Mouse (Mus musculus): ENCODE measurements around the gene Rhoh. TPM values are rescaled to one million over a fixed set of nuclear protein-coding genes. Genes with fewer than 3 reads are reported as not detected.

Gene Rhoh
- polyA plus RNA-seq, 1 experiment from 2014 or later = 0.31 TPM

GRCm38 (mm10) chr5:65882476-65883205, 21.6 kb downstream of the Rhoh start:
- H3K9ac ChIP-seq (replicated peaks) = no peak overlapping the region
- no peaks in the 10 kb centered on the region for H3K36me3 ChIP-seq
- no peaks in the 10 kb centered on the region for H3K4me1 ChIP-seq
- H3K4me2 ChIP-seq (replicated peaks) = no peak overlapping the region
- no peak for ATAC-seq (ENCODE audit: low FRiP score, low read depth)
- WGBS = 87% methylated on average over 10 of the region's 10 CpGs
- no peak overlapping the region for H3K4me3 ChIP-seq
- no peaks in the 10 kb centered on the region for H3K9me3 ChIP-seq
- H3K27me3 ChIP-seq = no peaks in the 10 kb centered on the region
- no peak overlapping the region for H3K27ac ChIP-seq (replicated peaks)

GRCm38 (mm10) chr5:65883355-65883754, 22.3 kb downstream of the Rhoh start:
- H3K9me3 ChIP-seq = no peaks in the 10 kb centered on the region
- no peak overlapping the region for H3K9ac ChIP-seq (replicated peaks)
- H3K4me1 ChIP-seq = no peaks in the 10 kb centered on the region
- H3K27me3 ChIP-seq = no peaks in the 10 kb centered on the region
- no peaks in the 10 kb centered on the region for H3K36me3 ChIP-seq
- 63% methylated on average over 5 of the region's 5 CpGs for WGBS
- no peak overlapping the region for H3K4me2 ChIP-seq (replicated peaks)
- no peak overlapping the region for H3K27ac ChIP-seq (replicated peaks)
- no peak for ATAC-seq (ENCODE audit: low FRiP score, low read depth)
- no peak overlapping the region for H3K4me3 ChIP-seq

GRCm38 (mm10) chr5:65885699-65886443, 24.9 kb downstream of the Rhoh start:
- Histone ChIP-seq H3K4me1 (no peaks in the 10 kb centered on the region), H3K9ac (replicated peaks) (no peak overlapping the region), H3K27me3 (no peaks in the 10 kb centered on the region), H3K27ac (replicated peaks) (no peak overlapping the region), H3K36me3 (no peaks in the 10 kb centered on the region), H3K4me3 (no peak overlapping the region), H3K9me3 (no peaks in the 10 kb centered on the region), H3K4me2 (replicated peaks) (no peak overlapping the region)
- 38% methylated on average over 15 of the region's 15 CpGs for WGBS
- ATAC-seq (ENCODE audit: low FRiP score, low read depth) = no peak

- no peaks in the 10 kb centered on the region for H3K4me1 ChIP-seq
- H3K4me2 ChIP-seq (replicated peaks) = no peak overlapping the region
- WGBS = 91% methylated on average over 5 of the region's 5 CpGs
- no peaks in the 10 kb centered on the region for H3K27me3 ChIP-seq
- ATAC-seq (ENCODE audit: low FRiP score, low read depth) = no peak
- H3K9me3 ChIP-seq = no peaks in the 10 kb centered on the region
- H3K9ac ChIP-seq (replicated peaks) = no peak overlapping the region
- no peaks in the 10 kb centered on the region for H3K36me3 ChIP-seq
- no peak overlapping the region for H3K27ac ChIP-seq (replicated peaks)
- no peak overlapping the region for H3K4me3 ChIP-seq
Observed at GRCm38 (mm10) chr5:65888102-65888501, 27.1 kb downstream of the Rhoh start.

- 75% methylated on average over 5 of the region's 5 CpGs for WGBS
- no peak for ATAC-seq (ENCODE audit: low FRiP score, low read depth)
- no peak overlapping the region for H3K9ac ChIP-seq (replicated peaks)
Observed at GRCm38 (mm10) chr5:65888998-65889397, 28.0 kb downstream of the Rhoh start.

GRCm38 (mm10) chr5:65891251-65891826, 30.3 kb downstream of the Rhoh start:
- no peak for ATAC-seq (ENCODE audit: low FRiP score, low read depth)
- no peaks in the 10 kb centered on the region for H3K36me3 ChIP-seq
- H3K9me3 ChIP-seq = no peaks in the 10 kb centered on the region
- H3K4me2 ChIP-seq (replicated peaks) = no peak overlapping the region
- no peak overlapping the region for H3K4me3 ChIP-seq
- no peaks in the 10 kb centered on the region for H3K4me1 ChIP-seq
- H3K27me3 ChIP-seq = no peaks in the 10 kb centered on the region
- H3K9ac ChIP-seq (replicated peaks) = no peak overlapping the region
- WGBS = 77% methylated on average over 14 of the region's 14 CpGs
- H3K27ac ChIP-seq (replicated peaks) = no peak overlapping the region

More at GRCm38 (mm10) chr5:65888998-65889397, 28.0 kb downstream of the Rhoh start:
- Histone ChIP-seq H3K4me1 (no peaks in the 10 kb centered on the region), H3K9me3 (no peaks in the 10 kb centered on the region), H3K4me2 (replicated peaks) (no peak overlapping the region), H3K27me3 (no peaks in the 10 kb centered on the region), H3K4me3 (no peak overlapping the region), H3K27ac (replicated peaks) (no peak overlapping the region), H3K36me3 (no peaks in the 10 kb centered on the region)

- no peak overlapping the region for H3K4me3 ChIP-seq
- no peaks in the 10 kb centered on the region for H3K27me3 ChIP-seq
- no peak overlapping the region for H3K4me2 ChIP-seq (replicated peaks)
- ATAC-seq (ENCODE audit: low FRiP score, low read depth) = no peak
- H3K27ac ChIP-seq (replicated peaks) = no peak overlapping the region
- H3K9me3 ChIP-seq = no peaks in the 10 kb centered on the region
- no peak overlapping the region for H3K9ac ChIP-seq (replicated peaks)
- 93% methylated on average over 6 of the region's 6 CpGs for WGBS
- no peaks in the 10 kb centered on the region for H3K4me1 ChIP-seq
- no peaks in the 10 kb centered on the region for H3K36me3 ChIP-seq
Observed at GRCm38 (mm10) chr5:65895121-65895692, 34.2 kb downstream of the Rhoh start.

- Histone ChIP-seq H3K27me3 (no peaks in the 10 kb centered on the region), H3K4me1 (peaks cover under 1% of the 10 kb centered on the region; the same call in 1 of the 2 replicates), H3K9me3 (no peaks in the 10 kb centered on the region), H3K9ac (replicated peaks) (no peak overlapping the region), H3K36me3 (no peaks in the 10 kb centered on the region), H3K4me2 (replicated peaks) (no peak overlapping the region), H3K4me3 (no peak overlapping the region), H3K27ac (replicated peaks) (no peak overlapping the region)
- 64% methylated on average over 7 of the region's 7 CpGs for WGBS
- no peak for ATAC-seq (ENCODE audit: low FRiP score, low read depth)
Observed at GRCm38 (mm10) chr5:65895764-65896163, 34.8 kb downstream of the Rhoh start.

GRCm38 (mm10) chr5:65897731-65898130, 36.7 kb downstream of the Rhoh start:
- H3K9me3 ChIP-seq = no peaks in the 10 kb centered on the region
- H3K4me1 ChIP-seq = peaks cover 3% of the 10 kb centered on the region; the same call in 1 of the 2 replicates
- WGBS = 90% methylated on average over 2 of the region's 2 CpGs
- no peak overlapping the region for H3K27ac ChIP-seq (replicated peaks)
- no peaks in the 10 kb centered on the region for H3K27me3 ChIP-seq
- no peak for ATAC-seq (ENCODE audit: low FRiP score, low read depth)
- H3K4me3 ChIP-seq = no peak overlapping the region
- H3K36me3 ChIP-seq = no peaks in the 10 kb centered on the region
- H3K4me2 ChIP-seq (replicated peaks) = no peak overlapping the region
- no peak overlapping the region for H3K9ac ChIP-seq (replicated peaks)

- no peaks in the 10 kb centered on the region for H3K27me3 ChIP-seq
- no peak overlapping the region for H3K4me2 ChIP-seq (replicated peaks)
- WGBS = 90% methylated on average over 3 of the region's 3 CpGs
- H3K9ac ChIP-seq (replicated peaks) = no peak overlapping the region
- H3K9me3 ChIP-seq = peaks cover 6% of the 10 kb centered on the region; the same call in 1 of the 2 replicates
- peaks cover 3% of the 10 kb centered on the region; the same call in 1 of the 2 replicates for H3K4me1 ChIP-seq
- H3K27ac ChIP-seq (replicated peaks) = no peak overlapping the region
- no peak overlapping the region for H3K4me3 ChIP-seq
- no peaks in the 10 kb centered on the region for H3K36me3 ChIP-seq
- no peak for ATAC-seq (ENCODE audit: low FRiP score, low read depth)
Observed at GRCm38 (mm10) chr5:65898683-65899082, 37.7 kb downstream of the Rhoh start.

- H3K9me3 ChIP-seq = peaks cover 15% of the 10 kb centered on the region
- H3K36me3 ChIP-seq = no peaks in the 10 kb centered on the region
- no peak overlapping the region for H3K27ac ChIP-seq (replicated peaks)
- ATAC-seq (ENCODE audit: low FRiP score, low read depth) = no peak
- H3K4me2 ChIP-seq (replicated peaks) = no peak overlapping the region
- no peaks in the 10 kb centered on the region for H3K27me3 ChIP-seq
- 87% methylated on average over 6 of the region's 6 CpGs for WGBS
- H3K4me3 ChIP-seq = no peak overlapping the region
- H3K9ac ChIP-seq (replicated peaks) = no peak overlapping the region
- H3K4me1 ChIP-seq = peaks cover 3% of the 10 kb centered on the region; the same call in 1 of the 2 replicates
Observed at GRCm38 (mm10) chr5:65900113-65900512, 39.1 kb downstream of the Rhoh start.

GRCm38 (mm10) chr5:65900862-65901265, 39.9 kb downstream of the Rhoh start:
- no peak for ATAC-seq (ENCODE audit: low FRiP score, low read depth)
- Histone ChIP-seq H3K27me3 (no peaks in the 10 kb centered on the region), H3K9ac (replicated peaks) (no peak overlapping the region), H3K27ac (replicated peaks) (no peak overlapping the region), H3K4me3 (no peak overlapping the region), H3K9me3 (peaks cover 17% of the 10 kb centered on the region), H3K4me2 (replicated peaks) (no peak overlapping the region), H3K4me1 (peaks cover 3% of the 10 kb centered on the region; the same call in 1 of the 2 replicates), H3K36me3 (no peaks in the 10 kb centered on the region)
- 75% methylated on average over 7 of the region's 7 CpGs for WGBS
